Mouse (Mus musculus) adrenal gland, adult 2 months (tissue): Measurements from ENCODE around the gene Ccdc88c. TPM values are rescaled to one million over a fixed set of nuclear protein-coding genes. Genes with fewer than 3 reads are reported as not detected.

Experiments used
- DNase-seq: peaks from one replicate; pipeline ENCODE4 v3.0.0; 2021
- microRNA-seq, 2 experiments: library from miRNA; unstranded; fragments of <30 nt; microRNA quantifications; one replicate each; pipeline ENCODE4 v1.2.0; 2021
- polyA plus RNA-seq: library from polyadenylated mRNA; depleted of rRNA; stranded (reverse); fragments of >200 nt; gene quantifications from 2 replicates; pipeline ENCODE4 v1.2.3, GENCODE M21; 2012; rRNA removed
- total RNA-seq, 2 experiments: library from RNA; stranded (reverse); gene quantifications; 2 replicates each; pipeline ENCODE4 v1.2.3; 2021

Gene Ccdc88c
- total and polyA plus RNA-seq, 3 experiments = 1.3 to 2.2 (median 1.8) TPM

DNA sequence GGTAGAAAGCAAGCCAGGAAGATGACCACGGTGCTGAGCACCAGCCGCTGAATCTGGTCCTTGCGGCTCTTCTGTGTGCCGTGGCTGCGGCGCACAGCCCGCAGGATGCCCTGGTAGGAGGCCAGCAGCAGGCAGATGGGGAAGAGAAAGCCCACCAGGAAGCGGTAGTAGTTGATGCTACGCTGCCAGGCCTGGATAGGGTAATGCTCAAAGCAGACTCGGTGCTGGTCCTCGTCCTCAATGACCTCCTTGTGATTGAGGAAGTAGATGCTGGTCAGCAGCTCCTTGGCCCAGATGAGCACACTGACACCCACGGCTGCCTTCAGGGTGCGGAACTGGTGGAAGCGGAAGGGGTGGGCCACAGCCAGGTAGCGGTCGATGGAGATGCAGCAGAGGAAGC lies 150.3 kb downstream of the Ccdc88c start:
- DNase-seq = no peak

DNA sequence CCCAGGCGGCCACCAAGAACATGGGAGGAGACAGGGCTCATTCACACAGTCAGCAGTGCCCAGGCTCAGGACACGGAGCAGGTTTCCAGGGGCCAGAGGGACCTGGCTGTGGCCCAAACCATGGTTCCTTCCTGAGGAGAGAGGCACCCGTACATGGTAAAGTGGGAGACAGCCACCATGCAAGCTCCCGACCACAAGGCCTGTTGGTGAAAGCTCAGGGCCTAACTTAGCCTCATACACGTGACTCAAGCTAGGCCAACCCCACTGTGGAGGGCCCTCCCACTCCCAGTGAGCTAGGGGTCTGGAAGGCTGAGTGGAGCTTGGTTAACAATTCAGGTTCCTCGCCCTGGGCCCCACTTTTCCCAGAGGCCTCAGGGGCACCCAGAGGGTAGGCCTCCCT lies 150.9 kb downstream of the Ccdc88c start:
- DNase-seq = no peak

DNA sequence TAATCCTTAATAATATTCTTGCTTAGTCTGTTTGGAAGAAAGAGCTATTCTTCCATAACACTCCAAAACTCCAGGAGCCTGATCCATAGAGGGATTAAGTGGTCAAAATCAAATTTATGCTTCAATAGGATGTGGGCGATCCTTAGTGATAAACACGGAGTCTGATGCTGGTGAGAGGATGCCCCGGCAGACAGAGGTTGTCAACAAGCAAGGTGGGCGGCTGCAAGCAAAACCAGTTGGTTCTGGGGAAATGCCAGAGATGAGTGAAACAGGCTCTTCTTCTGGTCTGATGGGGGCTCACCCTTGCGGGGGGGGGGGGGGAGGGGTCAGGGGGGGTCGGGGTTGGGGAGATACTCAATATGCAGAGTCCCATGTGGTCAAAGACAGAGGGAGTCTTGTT lies 152.9 kb downstream of the Ccdc88c start:
- no peak for DNase-seq

DNA sequence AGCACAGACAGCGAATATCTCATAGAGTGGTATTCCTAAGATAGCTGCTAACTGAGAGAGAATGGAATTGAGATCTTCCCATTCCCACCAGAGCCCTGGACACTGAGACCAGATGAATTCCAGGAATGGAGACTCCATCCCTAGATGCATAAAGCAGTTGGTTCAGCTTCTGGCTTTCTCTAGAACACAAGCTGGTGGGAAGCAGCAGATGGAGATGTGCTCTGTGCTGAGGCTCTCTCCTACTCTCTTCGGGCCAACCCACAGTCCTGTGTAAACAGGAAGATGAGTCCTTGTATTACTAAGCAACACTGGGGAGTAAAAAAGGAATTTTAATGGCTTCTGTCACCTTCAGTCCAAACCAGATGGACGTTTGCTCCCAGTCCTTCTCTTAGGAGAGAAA lies 153.3 kb downstream of the Ccdc88c start:
- DNase-seq = no peak

DNA sequence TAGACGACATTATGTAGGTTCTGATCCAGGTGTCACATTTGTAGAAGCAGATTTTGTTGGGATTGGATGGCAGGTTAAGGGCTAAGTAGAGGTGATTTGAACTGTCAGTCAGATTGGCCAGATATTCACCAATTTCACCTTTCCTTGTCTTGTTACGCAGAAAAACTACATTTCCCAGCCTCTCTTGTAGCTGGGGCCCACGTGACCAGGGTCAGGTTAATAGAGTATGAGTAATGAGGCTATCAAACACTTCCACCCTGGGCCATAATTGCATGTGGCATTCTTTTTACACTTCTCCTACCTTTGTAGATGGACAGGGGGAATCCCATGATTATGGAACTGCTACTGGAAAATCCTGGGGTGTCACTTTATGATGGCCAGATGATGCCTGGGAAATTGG lies 155.2 kb downstream of the Ccdc88c start:
- no peak for DNase-seq

DNA sequence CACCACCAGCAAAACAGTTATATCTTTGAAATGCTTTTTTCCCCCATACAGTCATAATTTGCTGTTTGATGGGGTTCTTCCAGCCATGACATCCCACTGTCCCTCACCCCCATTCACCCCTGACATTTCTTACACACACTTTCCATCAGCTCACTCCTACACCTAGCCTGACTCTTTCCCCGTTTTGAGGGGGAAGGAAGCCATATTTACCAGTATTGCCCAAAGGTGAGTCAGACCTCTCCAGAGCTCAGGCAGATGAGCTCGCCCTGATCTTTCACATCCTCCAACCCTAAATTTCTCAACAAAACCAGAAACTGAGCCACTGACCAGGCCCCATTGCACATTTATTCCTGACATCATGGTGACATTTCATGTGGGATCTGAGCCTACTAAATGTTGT lies 157.0 kb downstream of the Ccdc88c start:
- no peak for DNase-seq

DNA sequence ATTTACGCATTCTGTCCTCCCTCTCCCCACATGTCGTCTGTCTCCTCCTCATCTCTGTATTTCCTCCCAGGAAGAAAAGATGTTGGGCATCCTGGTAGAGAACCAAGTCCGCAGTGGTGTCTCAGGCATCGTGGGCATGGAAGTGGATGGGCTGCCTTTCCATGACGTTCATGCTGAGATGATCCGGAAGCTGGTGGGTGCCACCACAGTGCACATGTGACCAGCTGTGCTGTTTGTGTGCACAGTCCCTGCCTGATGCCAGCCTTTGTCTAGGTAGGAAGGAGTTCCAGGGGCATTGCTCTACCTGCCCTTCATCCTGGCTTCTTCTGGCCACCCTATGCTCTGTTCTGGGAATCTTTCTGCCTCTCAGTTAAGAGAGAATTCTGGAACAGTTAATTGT lies 157.6 kb downstream of the Ccdc88c start:
- no peak for DNase-seq

DNA sequence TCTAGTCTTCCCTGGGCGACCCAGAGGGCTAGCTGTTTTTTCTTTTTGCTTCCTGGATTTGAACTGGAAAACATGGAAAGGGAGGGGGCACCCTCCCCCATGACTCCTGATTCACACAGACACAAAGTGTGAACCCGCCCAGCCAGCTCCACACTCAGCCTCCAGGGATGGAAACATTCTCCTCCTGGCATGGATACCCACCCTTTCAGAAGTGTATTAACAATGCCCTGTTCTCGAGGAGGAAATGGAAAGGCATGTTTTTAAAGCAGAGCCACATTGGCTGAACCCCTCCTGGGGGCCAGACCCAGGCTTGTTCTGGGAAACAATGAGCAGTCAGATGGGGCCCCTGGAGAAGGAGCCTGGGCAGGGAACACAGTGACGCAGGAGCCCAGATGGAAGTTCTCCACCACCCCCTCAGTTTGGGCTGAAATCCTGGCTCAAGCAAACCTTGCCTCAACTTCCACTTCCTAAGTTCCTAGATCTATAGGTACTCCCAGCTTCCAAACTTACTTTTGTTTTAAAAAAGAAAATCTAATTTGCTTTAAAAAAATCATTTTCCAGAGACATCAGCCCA lies 160.7 kb downstream of the Ccdc88c start:
- DNase-seq = no peak

DNA sequence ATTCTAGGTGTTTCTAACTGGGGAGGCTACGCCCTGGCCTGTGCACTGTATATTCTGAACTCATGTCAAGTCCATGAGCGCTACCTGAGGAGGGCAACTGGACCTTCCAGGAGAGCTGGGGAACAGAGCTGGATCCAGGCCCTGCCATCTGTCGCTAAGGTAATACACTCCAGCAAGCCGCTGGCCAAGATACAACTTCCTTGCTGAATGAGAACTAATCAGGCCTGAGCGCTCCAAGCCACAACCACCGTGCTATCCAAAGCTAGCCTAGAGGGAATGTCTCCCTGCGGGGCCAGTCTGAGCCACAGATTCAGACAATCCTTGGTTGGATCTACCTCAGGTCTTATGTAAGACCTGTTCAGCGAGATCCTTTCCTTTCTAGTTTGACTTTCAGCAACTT lies 161.8 kb downstream of the Ccdc88c start:
- no peak for DNase-seq

DNA sequence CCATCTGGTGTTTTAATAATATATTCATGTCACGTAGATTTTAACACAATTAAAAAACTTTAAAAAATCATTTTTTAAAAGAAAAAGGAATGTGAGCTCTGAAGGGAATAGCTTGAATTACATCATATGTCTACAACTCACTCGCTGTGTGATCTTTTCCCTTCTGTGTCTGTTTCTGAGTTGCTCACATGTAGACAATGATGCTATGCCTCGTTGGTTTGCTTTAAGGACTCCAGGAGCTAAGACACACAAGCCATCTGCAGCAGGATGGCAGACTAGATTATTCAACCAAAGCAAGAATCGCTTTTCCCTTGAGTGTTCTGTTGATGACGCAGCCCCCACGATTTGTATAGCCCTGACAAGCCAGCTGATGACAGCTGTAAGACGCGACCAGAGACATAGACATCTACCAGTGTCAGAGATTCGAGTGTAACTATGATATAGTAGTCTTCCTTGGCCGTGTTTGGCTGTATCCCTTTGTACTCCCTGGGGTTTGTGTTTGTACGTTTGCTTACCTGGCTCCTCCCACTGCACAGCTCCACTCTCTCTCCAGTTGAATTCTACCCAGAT lies 163.3 kb downstream of the Ccdc88c start:
- DNase-seq = no peak

DNA sequence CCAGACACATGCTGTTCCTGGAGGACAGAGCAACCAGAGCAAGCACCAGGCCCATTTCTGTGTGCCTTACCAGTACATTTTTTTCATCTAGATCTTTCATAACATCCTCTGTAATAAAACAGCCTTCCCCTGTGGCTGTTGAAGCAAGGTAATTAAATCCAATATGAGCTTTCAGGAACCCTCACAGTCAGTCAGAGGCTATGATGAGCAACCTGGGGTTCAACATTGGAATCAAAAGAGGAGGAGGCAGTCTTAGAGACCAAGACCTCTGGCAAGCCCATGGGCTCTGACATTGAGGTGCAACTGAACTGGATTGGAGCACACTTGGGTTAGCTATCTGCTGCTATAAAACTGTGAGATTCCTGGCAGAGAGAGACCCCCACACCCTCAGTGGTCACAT lies 163.8 kb downstream of the Ccdc88c start:
- no peak for DNase-seq

DNA sequence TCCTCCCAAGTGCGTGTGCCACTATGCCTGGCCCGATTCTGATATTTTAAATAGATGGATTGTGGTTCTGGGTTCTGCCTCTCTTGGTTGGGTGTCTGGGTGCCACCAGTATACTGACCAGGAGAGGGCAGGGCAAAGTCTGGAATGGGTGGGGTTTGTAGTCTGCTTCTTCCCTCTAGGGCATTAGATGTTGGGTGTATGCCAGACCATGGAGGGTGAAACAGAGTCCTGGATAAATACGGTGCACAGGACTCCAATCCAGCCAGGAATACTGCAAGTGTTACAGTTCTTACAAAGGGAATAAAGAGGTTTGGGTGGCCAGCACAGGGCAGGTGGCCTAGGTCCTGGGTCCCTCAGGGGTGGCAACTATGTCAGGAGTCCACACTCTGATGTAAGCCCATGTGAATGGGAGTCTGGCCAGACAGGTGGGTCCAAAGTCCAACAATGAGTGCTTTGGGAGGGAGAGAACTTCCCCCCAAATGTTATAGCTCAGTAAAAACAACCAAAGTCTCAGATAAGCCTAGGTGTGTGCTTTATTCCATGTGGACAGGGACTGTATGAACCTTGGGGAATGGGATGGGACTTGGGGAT lies 165.9 kb downstream of the Ccdc88c start:
- DNase-seq = no peak

DNA sequence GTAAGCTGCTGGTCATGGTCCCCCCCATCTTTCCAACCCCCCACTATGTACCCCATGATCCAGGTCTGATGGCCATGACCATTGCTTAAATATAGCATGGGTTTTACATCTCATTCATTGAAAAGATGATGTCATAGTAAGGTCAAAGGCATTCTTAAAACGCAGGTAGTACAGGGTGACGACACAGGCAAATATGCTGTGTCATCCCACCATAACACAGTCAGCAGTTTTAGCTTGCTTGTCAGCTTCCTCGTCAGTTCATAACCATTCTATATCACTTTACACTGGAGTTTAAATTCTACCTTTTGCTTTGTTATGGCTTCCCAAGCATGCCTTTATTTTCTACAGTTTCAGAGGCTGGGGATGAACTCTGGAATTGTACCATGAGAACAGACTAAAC lies 166.6 kb downstream of the Ccdc88c start:
- DNase-seq = no peak

Small RNAs within 50 kb of the gene (microRNA-seq; reads per million reads assigned to microRNA genes)
- gene Mir1190 = 0 reads per million in 2 experiments

Other genes with a start within 250 kb of the Ccdc88c start
- gene Dglucy, start 250.0 kb downstream of the Ccdc88c start, total RNA-seq = 10 to 100 TPM; 14.6 to 18.8 TPM
- gene Dglucy, start 250.0 kb downstream of the Ccdc88c start, polyA plus RNA-seq = 7.1 and 9.0 TPM in 2 replicates
- gene Gpr68, start 120.9 kb downstream of the Ccdc88c start, total RNA-seq = 1 to 10 TPM in 1 of 2 experiments, under 1 TPM in 1; 0.52 to 1.2 TPM
- gene Gpr68, start 120.9 kb downstream of the Ccdc88c start, polyA plus RNA-seq = 1.4 and 2.1 TPM in 2 replicates
- gene Ppp4r3a, start 54.6 kb upstream of the Ccdc88c start, total RNA-seq = 10 to 100 TPM; 42.6 to 74.8 TPM
- 13.6 and 14.6 TPM in 2 replicates for gene Ppp4r3a, start 54.6 kb upstream of the Ccdc88c start, polyA plus RNA-seq